Mouse (Mus musculus) right cerebral cortex, adult 18-20 months (tissue): ENCODE measurements around the gene Kif20b.

Source experiments
- DNase-seq: peaks from one replicate; pipeline ENCODE4 v3.0.0; 2022; ENCODE audit warnings: mixed read lengths

The Kif20b gene

DNA sequence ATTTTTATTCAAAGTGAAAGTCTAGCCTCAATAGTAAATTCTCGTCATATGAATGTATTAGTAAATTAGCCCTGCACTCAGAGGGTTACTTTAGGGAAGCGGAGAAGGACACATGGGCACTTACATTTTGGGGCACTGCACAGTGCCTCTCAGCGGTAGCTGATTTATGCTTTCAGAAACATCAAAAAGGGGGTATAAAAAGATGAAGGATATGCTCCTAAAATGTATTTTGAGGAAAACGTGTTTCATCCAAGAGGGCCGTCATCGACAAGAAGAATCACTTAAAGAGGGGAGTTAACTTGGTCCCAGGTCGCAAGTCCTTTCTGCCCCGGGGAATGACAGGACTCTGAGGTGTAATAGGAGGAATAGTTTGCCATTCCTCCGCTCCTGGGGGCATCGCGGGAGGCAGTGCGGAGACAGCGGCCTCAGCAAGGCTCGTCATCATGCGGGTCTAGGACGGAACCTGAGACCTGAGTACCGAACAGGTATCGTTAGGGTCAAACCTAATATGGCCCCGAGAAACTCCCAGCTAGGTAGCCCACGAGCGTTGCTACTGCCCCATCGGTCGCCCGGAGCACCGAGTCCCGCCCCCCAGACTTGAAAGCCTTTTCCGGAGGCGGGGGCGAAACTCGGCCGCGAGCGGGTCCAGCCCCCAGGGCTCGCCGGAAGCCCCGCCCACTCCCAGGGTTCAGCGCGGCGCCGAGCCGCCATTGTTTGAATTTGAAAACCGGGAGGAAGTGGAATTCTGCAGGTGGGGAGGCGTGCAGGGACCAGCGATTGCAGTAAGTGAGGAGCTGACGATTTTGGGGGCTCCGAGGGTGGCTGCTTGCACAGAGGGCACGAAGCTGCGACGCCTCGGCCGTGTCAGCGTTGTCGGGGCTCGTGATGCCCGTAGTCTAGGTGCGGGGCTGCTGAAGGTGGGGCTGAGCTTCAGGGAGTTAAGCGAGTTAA, at the start of gene Kif20b:
Kif20b (plus strand) TSS at position 710 of the 951 bp plus-strand sequence.
- peak; percentile 90 for DNase-seq

DNA sequence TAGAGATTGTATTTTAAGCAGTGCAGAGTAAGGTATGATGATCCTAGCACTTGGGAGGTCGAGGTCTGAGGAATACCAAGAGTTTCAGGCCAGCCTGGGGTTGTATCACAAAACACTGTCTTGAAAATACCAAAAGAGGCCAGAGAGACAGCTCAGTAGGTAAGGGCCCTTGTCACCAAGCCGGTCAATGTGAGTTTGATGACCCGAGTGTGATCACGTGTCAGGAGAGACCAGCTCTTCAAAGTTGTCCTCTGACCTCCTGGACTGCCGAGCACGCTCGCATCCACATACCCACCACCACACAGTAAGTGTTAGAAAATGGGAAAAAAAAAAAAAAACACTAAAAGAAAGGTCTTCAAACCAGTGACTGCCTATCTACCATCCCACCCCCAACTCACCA, 45.5 kb upstream of the Kif20b start:
- DNase-seq, result no peak

DNA sequence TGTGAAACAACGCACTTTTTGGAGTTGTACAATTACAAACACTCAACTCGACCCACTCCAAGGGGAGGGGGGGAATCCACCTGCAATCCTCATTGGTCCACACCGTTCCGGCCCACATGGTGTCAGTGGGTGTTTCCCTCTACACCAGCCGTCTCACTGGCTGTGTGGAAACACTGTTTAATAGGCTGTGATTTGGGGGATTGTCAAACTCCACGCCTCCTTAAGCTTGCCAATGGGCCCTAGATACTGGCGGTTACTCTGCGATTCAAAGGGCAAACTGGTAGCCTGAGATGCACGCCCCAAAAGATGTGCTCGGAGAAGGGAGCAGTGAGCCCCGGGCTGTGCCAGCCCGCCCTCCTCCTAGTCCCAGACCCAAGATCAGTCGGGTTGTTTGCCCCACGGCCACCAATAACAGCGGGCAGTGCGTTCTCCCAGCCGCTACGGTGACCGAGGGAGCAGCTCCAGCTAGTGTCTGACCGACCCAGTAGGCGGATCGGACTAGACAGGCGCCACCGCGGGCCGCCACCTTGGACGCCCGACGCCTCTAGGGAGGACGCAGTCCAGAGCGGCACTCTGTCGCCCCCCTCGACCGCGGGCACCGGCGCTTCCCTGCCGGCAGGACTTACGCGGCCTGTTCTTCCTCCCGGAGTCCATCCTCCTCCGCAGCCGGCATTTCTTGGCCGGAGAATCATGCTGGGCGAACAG, 44.1 kb upstream of the Kif20b start:
- peak; percentile 92 for DNase-seq

DNA sequence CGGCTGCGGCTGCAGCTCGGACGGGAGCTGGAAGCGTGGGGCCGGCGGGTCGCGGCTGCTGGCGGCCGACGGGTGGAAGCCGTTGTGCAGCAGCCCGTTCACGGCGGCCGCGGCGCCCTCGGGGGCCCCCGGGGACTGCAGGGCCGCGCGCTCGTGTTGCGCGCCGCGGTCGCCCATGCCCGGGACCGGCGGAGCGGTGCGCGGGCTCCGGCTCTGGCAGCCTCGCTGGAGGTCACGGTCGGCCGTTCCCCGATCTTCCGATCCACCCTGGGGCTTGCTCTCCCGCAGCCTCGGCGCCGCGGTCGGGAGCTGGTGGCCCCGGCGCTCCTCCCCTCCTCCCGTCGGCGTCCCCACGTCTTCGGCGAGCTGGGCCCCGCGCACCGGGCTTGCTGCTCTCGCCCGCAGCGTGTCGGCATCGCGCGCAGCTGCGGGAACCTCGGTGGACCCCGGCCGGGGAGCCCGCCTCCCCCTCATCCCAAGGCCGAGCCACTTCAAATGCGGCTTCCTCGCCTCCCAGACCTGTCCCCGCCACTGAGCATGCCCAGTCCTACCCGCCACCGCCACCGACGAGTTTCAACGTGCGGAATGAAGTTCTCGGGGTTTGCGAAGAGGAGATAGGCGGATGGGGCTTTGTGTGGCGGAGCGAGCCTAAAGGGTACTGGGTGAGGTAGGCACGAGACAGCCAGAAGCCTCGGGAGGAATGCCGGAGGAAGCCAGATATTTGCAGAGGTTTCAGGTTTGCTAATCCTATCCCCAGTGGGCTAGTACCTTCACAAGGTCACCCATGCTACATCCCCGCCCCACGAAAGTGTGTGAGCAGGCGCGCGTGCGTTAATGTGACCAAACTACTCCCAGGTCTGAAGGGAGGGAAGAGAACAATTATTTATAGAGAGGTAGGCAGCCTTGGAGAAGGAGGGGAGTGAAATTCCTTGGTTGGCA, 43.3 kb upstream of the Kif20b start, which contains the start of gene Pank1:
Pank1 (minus strand) TSS at position 853 of the 939 bp plus-strand sequence.
- DNase-seq, result peak; percentile 84

DNA sequence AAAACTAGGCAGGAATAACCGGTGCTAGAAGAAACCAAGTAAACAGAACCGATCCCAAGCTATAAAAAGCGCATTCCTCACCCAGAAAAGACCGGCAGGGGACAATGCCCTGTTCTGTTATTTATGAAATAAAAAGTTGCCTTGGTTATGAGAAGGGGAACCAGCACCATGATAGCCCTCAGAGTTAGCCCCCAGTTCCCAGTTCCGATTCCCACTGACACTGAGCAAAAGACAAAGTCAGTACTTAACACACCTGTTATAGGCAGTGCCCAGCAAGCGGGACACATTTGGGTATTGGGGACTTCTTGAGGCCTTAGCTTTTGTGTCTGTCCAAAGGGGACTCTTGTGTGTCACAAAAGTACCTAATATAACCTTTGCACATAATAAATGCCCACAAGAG, 42.5 kb upstream of the Kif20b start:
- DNase-seq, result no peak

DNA sequence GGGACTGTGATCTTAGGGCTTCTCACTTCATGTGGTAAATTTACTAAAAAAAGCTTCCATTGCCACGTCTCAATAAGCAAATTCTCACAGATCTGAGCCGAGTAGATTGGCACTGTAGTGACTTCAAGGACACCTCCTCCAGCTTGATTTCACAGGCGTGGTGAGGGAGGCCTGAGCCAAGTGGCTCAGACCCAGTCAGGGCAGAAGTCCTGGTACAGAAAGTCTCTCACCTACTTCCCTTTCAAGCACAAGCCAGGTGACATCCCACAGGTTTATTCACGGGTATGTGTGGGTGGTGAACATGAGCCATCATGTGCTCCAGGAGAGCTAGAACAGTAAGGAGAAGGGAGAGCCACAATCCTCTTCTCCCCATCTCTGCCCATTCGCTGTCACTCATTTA, 41.0 kb upstream of the Kif20b start:
- DNase-seq, result peak; percentile 29

DNA sequence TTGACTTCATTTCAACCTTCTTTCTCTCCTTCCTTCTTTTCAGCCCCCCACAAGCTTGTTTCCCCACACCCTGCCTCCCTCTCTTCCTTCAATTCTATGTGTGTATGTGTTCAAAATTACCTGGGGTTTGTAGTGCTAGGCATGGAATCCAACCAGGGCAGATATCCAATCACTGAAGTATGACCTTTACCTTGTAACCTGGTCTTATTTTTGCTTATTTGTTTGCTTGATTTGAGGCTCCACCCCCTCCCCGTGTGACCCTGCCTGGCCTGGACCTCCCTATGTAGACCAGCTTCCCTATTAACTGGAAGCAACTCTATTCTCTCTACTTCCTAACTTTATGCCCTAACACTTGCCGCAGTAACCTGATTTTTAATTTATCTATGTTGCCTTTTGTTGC, 39.7 kb upstream of the Kif20b start:
- no peak for DNase-seq

DNA sequence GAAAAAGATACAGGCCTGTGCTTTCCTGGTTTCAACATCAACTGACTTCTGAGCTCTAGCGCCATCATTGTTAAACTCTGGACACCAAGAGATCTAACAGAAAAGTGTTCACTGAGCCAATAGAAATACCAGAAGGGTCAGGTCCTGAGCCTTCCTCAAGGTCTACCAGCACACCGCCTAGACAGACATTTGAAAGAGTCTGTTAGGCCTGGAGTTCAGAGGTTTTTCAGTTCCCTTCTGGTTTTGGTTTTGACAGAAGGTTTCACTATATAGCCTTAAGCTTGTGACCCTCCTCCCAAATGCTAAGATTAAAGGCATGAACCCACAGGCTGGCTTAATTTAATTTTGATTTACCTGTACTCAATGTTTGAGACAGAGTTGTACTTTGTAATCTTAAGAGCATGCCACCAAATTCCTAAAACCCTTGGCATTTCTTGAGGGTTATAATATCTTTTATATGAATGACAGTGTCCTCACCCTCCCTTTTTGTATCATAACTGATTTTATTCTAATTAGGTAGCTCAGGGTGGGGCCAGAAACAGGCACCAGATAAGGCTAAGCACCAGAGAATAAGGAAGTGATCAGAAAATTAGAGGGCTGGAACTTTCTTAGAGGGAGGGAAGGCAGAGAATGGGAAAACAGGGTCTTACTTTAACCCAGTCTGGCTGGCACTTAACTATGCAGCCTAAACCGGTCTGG, 38.5 kb upstream of the Kif20b start:
- no peak for DNase-seq

DNA sequence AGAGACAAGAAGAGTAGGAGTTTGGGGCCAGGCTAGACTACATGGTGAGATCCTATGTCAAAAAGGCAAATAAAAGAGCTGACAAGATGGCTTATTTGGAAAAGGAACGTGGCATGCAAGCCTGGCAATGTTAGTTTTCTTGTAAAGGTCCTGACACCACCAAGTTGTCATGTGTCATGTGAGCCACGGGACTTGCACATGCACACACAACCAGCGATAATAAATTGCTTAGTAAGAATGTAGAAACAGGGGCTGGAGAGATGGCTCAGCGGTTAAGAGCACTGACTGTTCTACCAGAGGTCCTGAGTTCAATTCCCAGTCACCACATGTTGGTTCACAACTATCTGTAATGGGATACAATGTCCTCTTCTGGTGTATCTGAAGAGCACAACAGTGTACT, 35.8 kb upstream of the Kif20b start:
- DNase-seq, result no peak

DNA sequence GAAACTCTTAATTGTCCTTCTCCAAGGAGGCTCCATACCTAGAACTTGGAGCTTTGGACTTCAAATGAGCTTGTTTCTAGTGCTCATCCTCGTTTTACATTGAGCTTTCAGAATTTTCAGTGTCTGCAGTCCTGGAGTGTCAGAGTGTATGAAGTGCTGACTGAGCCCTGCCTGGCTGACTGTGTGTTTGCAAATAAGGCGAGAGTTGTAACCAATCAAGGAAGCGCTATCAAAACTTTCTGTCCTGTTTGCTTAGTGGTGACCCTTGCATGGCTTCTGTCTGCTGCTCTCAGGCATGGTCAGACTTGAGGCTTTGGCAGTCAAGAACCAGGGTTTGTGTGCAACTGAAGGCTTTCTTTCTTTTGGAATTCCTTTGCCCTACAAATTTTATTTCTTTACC, 31.2 kb upstream of the Kif20b start:
- no peak for DNase-seq

DNA sequence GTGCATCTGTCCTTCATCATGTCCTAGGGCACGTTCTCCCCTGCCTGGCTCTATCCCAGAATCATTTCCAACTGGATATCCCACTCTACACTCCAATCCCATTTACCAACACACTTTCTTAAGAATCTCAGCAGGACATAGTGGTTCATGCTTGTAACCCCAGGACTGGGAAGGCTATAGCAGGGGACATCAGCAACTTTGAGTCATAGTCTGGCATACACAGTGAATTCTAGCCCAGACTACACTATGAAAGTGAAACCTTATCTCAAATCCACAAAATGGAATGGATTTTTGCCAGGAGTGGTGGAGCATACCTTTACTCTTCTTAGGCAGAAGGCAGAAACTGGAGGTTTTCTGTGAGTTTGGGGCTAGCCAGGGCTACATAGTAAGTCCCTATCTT, 30.6 kb upstream of the Kif20b start:
- DNase-seq, result no peak

DNA sequence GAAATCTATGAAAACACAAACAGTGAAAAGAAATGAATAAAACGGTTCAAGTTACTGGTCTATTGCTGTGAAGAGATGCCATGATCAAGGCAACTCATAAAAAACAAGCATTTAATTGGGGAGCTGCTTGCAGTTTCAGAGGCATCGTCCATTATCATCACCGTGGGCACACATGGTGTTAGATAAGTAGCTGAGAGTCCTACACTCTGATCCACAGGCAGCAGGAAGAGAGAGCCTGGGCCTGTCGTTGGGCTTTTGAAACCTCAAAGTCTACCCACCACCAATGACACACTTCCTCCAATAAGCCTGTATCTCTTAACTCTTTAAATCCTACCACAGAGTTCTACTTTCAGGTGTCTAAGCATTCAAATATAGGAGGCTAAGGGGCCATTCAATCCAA, 27.1 kb upstream of the Kif20b start:
- no peak for DNase-seq

DNA sequence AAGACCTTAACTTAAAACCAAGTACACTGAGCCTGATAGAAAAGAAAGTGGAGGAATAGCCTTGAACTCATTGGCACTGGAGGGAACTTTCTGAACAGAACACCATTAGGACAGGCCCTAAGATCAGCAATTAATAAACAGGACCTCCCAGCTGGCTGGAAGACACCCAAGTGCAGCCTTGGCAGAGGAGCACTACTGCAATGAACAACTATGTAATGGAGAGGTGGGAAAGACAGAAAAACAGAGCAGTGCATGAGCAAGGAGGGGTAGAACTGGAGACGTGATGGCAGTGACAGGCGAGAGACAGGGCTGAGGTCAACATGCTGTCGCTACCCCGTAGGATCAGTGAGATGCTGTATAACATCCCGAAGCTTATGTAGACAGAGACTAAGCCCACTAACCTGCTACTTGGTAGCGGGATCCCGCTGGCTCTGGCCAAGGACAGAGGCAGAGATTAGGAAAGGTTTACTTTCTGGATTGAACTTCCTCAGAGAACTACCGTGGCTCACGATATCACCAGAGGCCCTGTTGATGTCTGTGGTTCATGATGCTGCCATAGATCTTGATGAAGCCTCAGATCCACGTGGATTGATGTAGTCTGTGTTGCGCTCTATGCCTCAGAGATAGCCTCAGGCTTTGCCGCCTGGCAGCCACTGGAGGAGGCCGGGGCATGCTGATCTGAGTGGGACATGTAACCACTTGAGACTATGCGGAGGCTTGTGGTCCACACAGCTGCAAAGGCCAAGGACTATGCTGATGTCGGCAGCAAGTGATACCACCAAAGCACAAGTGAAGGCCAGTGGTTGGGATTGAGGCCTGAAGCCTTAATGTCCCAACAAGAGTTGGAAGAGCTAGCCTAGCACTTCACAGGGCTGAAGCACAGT, 24.8 kb upstream of the Kif20b start:
- no peak for DNase-seq

DNA sequence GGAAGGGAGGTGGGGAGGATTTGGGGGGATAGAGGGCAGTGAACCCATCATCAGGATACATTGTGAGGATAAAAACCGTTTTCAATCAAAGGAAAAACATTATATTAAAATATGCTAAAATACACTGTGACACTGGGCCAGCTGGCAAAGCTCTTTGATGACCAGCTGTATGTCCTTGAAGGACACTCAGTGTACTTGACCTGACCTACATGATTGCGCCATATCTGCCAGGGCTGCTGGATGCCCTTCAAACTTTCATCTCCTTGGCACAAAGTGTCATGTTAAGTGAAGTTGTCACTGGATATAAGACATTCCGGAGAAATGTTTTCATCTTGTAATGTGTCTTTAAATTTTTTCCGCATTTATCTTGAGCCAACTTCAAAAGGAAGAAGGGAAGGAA, 23.2 kb upstream of the Kif20b start:
- DNase-seq, result no peak

DNA sequence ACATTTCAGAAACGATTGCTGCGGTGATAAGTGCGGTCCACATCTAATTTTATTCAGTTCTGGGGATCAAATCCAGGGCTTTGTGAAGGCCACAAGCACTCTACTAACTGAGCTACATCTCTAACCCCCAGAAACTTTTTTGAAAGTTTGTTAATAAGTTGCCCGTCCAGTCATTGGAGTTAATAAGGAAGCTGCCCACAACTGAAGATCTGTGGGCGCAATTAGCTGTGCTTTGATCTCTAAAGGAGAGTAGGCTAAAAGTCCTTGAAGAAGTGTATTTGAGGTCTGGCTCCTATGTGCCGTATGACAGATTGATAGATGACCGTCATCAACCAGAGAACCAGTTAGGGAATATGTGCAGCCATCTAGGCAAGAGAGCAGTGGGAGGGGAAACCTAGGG, 20.9 kb upstream of the Kif20b start:
- no peak for DNase-seq

DNA sequence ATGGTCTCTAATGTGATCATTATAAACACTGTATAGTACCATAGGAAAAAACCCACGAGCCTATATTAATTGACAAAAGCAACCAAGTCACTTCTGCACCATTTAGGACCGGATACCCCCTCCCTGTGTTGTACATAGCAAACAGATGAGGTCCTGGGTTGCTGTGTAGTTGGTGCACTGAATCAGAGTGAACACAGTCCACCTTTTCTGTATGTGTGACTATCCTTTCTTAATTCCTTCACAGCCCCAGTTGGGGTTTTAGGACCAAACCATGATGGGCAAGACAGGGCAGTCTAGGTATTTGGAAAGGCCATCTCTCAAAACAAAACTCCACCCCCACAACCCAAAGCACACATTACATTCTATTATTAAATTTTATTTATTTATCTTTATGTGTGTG, 20.4 kb upstream of the Kif20b start:
- DNase-seq, result no peak

DNA sequence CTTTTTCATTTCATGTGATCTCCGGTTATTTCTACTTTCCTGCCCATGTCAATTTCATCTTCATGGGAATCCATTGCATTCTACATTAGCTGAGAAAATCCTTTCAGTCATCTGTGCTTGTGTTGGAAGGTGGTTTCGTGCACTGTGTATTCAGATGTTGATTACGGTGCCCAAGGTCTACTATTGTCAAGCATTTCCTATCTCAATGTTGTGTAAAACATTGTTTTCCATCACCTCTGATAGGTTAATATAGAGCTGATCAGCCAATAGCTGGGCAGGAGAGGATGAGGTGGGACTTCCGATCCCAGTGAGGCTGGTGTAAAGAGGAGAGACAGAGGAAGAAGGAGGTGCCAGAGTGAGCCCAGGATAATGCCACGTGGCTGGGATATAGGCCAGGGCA, 18.1 kb upstream of the Kif20b start:
- no peak for DNase-seq

DNA sequence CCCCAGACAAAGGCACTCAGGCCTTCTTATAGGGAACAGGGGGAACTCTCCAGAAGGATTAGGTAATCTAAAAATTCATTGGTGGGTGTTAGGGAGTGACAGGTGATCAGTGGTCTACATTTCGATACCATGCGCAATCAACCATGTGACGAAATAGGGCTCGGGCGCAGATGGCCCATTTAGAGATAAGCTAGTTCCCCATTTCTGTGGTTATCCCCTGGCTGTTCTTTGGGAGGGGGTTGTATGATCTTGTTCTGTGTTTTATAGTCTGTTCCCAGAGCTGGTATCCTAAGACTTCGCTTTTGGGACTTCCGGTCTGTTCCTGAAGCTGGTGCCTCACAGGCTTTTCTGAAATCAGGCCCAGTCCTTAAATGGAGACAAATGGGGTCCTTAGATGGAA, 16.7 kb upstream of the Kif20b start:
- no peak for DNase-seq

DNA sequence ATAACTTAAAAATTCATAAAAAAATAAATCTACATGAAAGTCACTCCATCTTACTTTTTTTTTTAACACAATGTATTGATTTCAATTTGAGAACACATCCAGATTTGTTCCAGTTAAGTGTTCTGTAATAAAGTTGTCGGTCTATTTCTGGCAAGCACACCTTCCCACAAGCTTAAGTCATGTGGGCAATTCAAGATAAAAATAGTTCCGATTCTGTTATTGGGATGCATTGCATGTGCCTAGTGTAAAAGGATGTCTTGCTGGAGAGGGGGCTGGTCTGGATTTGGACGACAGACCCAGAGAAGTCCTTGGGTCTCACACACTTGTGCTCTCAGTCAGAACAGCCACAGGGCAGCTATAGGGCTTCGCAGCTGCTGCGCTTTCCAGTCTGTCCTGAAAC, 15.4 kb upstream of the Kif20b start:
- DNase-seq, result no peak

DNA sequence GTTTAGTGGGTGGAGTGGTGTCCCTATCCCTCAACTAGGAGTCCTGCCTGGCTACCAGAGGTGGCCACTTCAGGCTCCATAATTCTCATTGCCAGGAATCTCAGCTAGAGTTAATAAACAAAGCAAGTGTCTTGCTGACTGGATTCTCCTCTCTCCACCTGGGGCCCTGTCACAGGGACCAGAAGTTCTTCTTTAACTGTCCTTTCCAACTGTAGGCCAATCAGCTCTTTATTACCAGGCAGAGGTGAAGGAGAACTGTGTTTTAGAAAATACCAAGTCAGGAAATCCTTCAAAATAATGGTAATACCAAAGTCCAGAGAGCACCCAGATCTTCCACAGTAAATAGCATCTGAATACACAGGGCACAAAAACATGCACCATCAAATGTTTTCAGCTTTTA, 9.8 kb upstream of the Kif20b start:
- no peak for DNase-seq

DNA sequence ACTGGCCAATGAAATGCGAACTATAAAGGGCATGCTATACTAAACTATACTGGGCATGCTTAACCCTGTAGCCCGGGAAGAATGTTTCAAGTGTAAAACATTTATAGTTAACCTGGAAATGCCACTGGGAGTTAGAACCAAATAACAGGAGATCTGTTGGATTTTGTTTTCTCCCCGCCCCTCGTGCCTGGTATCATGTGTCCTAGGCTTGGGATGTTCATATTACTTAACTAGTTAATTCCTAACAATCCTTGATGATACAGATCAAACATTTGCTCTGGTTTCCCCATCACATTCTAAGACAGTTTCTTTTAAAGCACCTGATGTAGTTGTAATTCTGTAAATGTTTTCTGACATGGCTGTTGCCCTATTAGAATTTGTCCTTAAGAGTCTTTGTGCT, 2.1 kb upstream of the Kif20b start:
- no peak for DNase-seq
